Mouse (Mus musculus) myocyte (in vitro differentiated cells): ENCODE data around the gene Creb5. TPM values are rescaled to one million over a fixed set of nuclear protein-coding genes. Genes with fewer than 3 reads are reported as not detected.
A peak's percentile ranks its signal among the peaks of the same experiment; 100 is the strongest.

ENCODE experiments used
- H3K27me3 ChIP-seq: one replicate; pipeline ENCODE4 v1.6.1; 2011; ENCODE audit not compliant: control insufficient read depth, insufficient read depth, insufficient read length
- H3K36me3 ChIP-seq: one replicate; pipeline ENCODE4 v1.6.1; 2011; ENCODE audit not compliant: control insufficient read depth, insufficient read depth
- H3K4me2 ChIP-seq: one replicate; pipeline ENCODE4 v1.6.1; 2011; ENCODE audit warnings: low read depth, control low read depth
- H3K4me3 ChIP-seq: one replicate; pipeline ENCODE4 v1.5.1; 2011; ENCODE audit warnings: mild to moderate bottlenecking, control low read depth, moderate library complexity
- H3K79me2 ChIP-seq: one replicate; pipeline ENCODE4 v1.6.1; 2011; ENCODE audit not compliant: control insufficient read depth, insufficient read depth
- H3ac ChIP-seq: one replicate; pipeline ENCODE4 v1.6.1; 2011; ENCODE audit not compliant: control insufficient read depth, insufficient read length
- CEBPB ChIP-seq: IDR thresholded peaks from 2 replicates; pipeline ENCODE4 v1.6.1; 2011; ENCODE audit warnings: mild to moderate bottlenecking, moderate library complexity; ENCODE audit not compliant: poor library complexity, insufficient read depth, severe bottlenecking
- E2F4 ChIP-seq: IDR thresholded peaks from one replicate; pipeline ENCODE4 v1.6.1; 2011; ENCODE audit warnings: mild to moderate bottlenecking, control low read depth, moderate library complexity; ENCODE audit not compliant: insufficient read depth
- MAX ChIP-seq: IDR thresholded peaks from one replicate; pipeline ENCODE4 v1.6.1; 2011; ENCODE audit warnings: low read depth, mild to moderate bottlenecking, control low read depth
- MYOD1 ChIP-seq, 3 experiments: IDR thresholded peaks; one replicate each; pipeline ENCODE4 v1.6.1; 2011; ENCODE audit warnings: control low read depth in 2 of 3, low read depth in 2 of 3, mild to moderate bottlenecking in 2 of 3, moderate library complexity in 1 of 3; ENCODE audit not compliant: insufficient read length in 2 of 3, control insufficient read depth in 1 of 3
- MYOG ChIP-seq, 3 experiments: IDR thresholded peaks; one replicate each; pipeline ENCODE4 v1.6.1; 2011; ENCODE audit warnings: control low read depth in 2 of 3, low read depth in 2 of 3, mild to moderate bottlenecking in 2 of 3; ENCODE audit not compliant: insufficient read length in 2 of 3, control insufficient read depth in 1 of 3, insufficient read depth in 1 of 3
- POLR2A ChIP-seq: IDR thresholded peaks from one replicate; pipeline ENCODE4 v1.6.1; 2011; ENCODE audit warnings: low read depth, mild to moderate bottlenecking, control low read depth, moderate library complexity; ENCODE audit not compliant: insufficient read length
- POLR2AphosphoS2 ChIP-seq: IDR thresholded peaks from one replicate; pipeline ENCODE4 v1.6.1; 2011; ENCODE audit warnings: low read depth, control low read depth; ENCODE audit not compliant: insufficient read length
- REST ChIP-seq: IDR thresholded peaks from one replicate; pipeline ENCODE4 v1.6.1; 2011; ENCODE audit warnings: mild to moderate bottlenecking, control low read depth, moderate library complexity; ENCODE audit not compliant: insufficient read depth, insufficient read length
- SRF ChIP-seq: IDR thresholded peaks from one replicate; pipeline ENCODE4 v1.6.1; 2011; ENCODE audit warnings: low read depth; ENCODE audit not compliant: control insufficient read depth, insufficient read length
- TCF12 ChIP-seq: IDR thresholded peaks from one replicate; pipeline ENCODE4 v1.6.1; 2011; ENCODE audit warnings: mild to moderate bottlenecking, control low read depth; ENCODE audit not compliant: poor library complexity, insufficient read depth, severe bottlenecking
- TCF3 ChIP-seq: IDR thresholded peaks from one replicate; pipeline ENCODE4 v1.6.1; 2011; ENCODE audit warnings: low read depth, control low read depth; ENCODE audit not compliant: insufficient read length
- USF1 ChIP-seq: IDR thresholded peaks from one replicate; pipeline ENCODE4 v1.6.1; 2011; ENCODE audit warnings: low read depth, mild to moderate bottlenecking, control low read depth, moderate library complexity
- polyA plus RNA-seq: library from polyadenylated mRNA; unstranded; fragments of >200 nt; fragmentation: generic; extraction: Trizol; gene quantifications from one replicate; pipeline ENCODE4 v1.2.1, GENCODE M21; 2012; ENCODE audit warnings: missing spikeins

Gene Creb5
- polyA plus RNA-seq, 1 experiment: 1.4 TPM

DNA sequence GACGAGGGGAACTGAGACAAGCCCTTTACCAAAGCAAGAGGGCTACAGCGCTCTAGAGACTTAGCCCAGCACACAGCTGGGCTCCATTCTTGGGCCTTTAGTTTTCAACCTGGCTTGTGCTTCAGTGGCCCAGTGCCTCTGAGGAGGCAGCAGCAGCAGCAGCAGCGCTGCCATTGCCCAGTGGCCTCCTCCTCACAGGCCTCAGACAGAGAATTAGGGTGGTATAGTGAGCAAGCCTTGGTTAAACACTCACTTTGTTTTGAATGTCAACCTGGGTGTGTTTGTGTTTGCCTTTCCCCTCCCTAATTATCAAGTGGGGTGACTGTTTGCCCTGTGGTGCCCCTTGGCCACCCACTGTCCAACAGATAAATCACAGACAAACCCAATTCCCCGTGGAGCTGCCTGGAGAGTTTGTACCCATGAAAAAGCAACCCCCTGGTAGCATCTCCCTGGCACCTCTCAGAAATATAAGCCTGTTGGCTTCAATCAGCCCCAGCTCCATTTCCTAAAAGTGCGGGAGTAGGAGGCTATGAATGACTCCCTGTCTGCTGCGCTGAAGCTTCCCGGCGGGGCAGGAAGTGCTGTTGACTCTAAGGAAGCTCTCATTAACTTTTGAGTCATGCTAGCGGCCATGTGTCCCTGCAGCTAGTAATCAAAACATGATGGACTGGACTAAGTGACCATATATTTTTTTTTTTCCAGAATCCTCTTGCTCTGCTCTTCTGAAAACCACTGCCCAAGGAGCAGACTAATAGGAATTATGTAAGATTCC is 328.6 kb downstream of the Creb5 start:
- H3K4me3 ChIP-seq: no peak overlapping the region
- no peak overlapping the region for H3K4me2 ChIP-seq
- no peaks in the 10 kb centered on the region for H3K79me2 ChIP-seq
- no peak for TF ChIP-seq TCF12
- TF ChIP-seq USF1: no peak
- no peak for TF ChIP-seq POLR2A
- no peak for TF ChIP-seq CEBPB
- H3K36me3 ChIP-seq: no peaks in the 10 kb centered on the region
- no peaks in the 10 kb centered on the region for H3K27me3 ChIP-seq
- no peak overlapping the region for H3ac ChIP-seq

DNA sequence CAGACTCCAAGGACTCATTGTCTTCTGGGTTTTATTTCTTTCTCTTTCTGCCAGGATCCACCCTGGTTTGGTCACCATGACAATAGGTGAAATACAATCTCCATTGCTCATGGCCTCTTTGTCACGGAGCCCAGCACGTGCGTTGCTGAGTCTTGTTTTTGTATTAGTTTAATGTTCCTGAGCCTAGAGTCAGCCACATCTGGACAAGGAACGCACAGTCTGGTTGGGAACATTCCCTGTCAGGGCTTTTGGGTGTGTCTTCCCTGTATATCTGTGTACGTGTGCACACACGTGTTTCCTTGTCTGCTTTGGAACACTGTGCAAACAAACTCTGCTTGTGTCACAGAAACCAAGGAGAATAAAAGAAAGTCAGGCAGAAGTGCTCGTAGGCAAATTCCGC is 331.1 kb downstream of the Creb5 start:
- TF ChIP-seq USF1 (no peak), POLR2A (no peak), MAX (no peak), MYOG (IDR thresholded peaks at IDR 0.05; ENCODE audit: control insufficient read depth in 1 of 3, insufficient read depth in 1 of 3, insufficient read length in 2 of 3, low read depth in 2 of 3) (no peak), SRF (no peak), POLR2AphosphoS2 (no peak), REST (no peak), TCF3 (no peak), TCF12 (no peak), MYOD1 (IDR thresholded peaks at IDR 0.05; ENCODE audit: control insufficient read depth in 1 of 3, insufficient read length in 2 of 3, low read depth in 2 of 3) (no peak), E2F4 (no peak), CEBPB (no peak)
- Histone ChIP-seq H3K79me2 (no peaks in the 10 kb centered on the region), H3K27me3 (no peaks in the 10 kb centered on the region), H3ac (no peak overlapping the region), H3K4me2 (peak overlapping the region; percentile 37), H3K4me3 (no peak overlapping the region), H3K36me3 (no peaks in the 10 kb centered on the region)

GRCm38 (mm10) chr6:53619676-53620075 is 332.6 kb downstream of the Creb5 start:
- no peaks in the 10 kb centered on the region for H3K36me3 ChIP-seq
- H3K79me2 ChIP-seq: no peaks in the 10 kb centered on the region
- H3K27me3 ChIP-seq: no peaks in the 10 kb centered on the region
- no peak overlapping the region for H3ac ChIP-seq
- TF ChIP-seq TCF3 (no peak), MYOG (IDR thresholded peaks at IDR 0.05; ENCODE audit: control insufficient read depth in 1 of 3, insufficient read depth in 1 of 3, insufficient read length in 2 of 3, low read depth in 2 of 3) (no peak), MYOD1 (IDR thresholded peaks at IDR 0.05; ENCODE audit: control insufficient read depth in 1 of 3, insufficient read length in 2 of 3, low read depth in 2 of 3) (no peak)
- no peak overlapping the region for H3K4me3 ChIP-seq
- H3K4me2 ChIP-seq: no peak overlapping the region

- Histone ChIP-seq H3K4me2 (no peak overlapping the region), H3K79me2 (no peaks in the 10 kb centered on the region), H3K4me3 (no peak overlapping the region), H3K27me3 (no peaks in the 10 kb centered on the region), H3ac (no peak overlapping the region), H3K36me3 (no peaks in the 10 kb centered on the region)
- no peak for TF ChIP-seq SRF
- no peak for TF ChIP-seq POLR2A
Observed at GRCm38 (mm10) chr6:53621295-53621694, 334.2 kb downstream of the Creb5 start.

- no peaks in the 10 kb centered on the region for H3K36me3 ChIP-seq
- H3K27me3 ChIP-seq: no peaks in the 10 kb centered on the region
- H3K4me3 ChIP-seq: no peak overlapping the region
- H3ac ChIP-seq: no peak overlapping the region
- H3K79me2 ChIP-seq: no peaks in the 10 kb centered on the region
- no peak overlapping the region for H3K4me2 ChIP-seq
- TF ChIP-seq TCF12 (no peak), E2F4 (no peak), POLR2AphosphoS2 (no peak), USF1 (no peak)
Observed at GRCm38 (mm10) chr6:53624455-53625276, 337.6 kb downstream of the Creb5 start.
